Mouse (Mus musculus) liver, embryonic 13.5 days (tissue): ENCODE measurements around the gene Gm9964. TPM values are rescaled to one million over a fixed set of nuclear protein-coding genes. Genes with fewer than 3 reads are reported as not detected.

Experiments
- polyA plus RNA-seq: library from polyadenylated mRNA; unstranded; fragments of >200 nt; fragmentation: Nextera tagmentation; extraction: Ambion mirVana; gene quantifications from 2 replicates; pipeline ENCODE4 v1.2.1, GENCODE M21; 2015

The Gm9964 gene
- polyA plus RNA-seq, 1 experiment from 2014 or later = not detected

Other genes with a start within 250 kb of the Gm9964 start
- 1.8 and 2.3 TPM in 2 replicates for gene Ksr1, start 150.5 kb downstream of the Gm9964 start, polyA plus RNA-seq
- gene Wsb1, start 42.2 kb downstream of the Gm9964 start, polyA plus RNA-seq = 38.0 and 44.7 TPM in 2 replicates
- gene Nf1, start 42.8 kb upstream of the Gm9964 start, polyA plus RNA-seq = 1.5 and 1.6 TPM in 2 replicates
- not detected in 2 replicates for gene Omg, start 207.2 kb upstream of the Gm9964 start, polyA plus RNA-seq
- 4.0 and 6.2 TPM in 2 replicates for gene Evi2b, start 226.9 kb upstream of the Gm9964 start, polyA plus RNA-seq
- 0.43 and 0.82 TPM in 2 replicates for gene Evi2, start 233.7 kb upstream of the Gm9964 start, polyA plus RNA-seq
- 5.0 and 5.8 TPM in 2 replicates for gene Evi2a, start 233.7 kb upstream of the Gm9964 start, polyA plus RNA-seq